Mouse (Mus musculus) bone marrow macrophage, adult 2 months (primary cell): ENCODE results near the gene Rcbtb2.

Experiments used
- CTCF ChIP-seq: IDR thresholded peaks from 2 replicates; pipeline ENCODE4 v1.5.1; 2012; ENCODE audit warnings: low read depth, mild to moderate bottlenecking, low read length, moderate library complexity
- POLR2A ChIP-seq: IDR thresholded peaks from 2 replicates; pipeline ENCODE4 v1.6.1; 2012; ENCODE audit warnings: mild to moderate bottlenecking, low read depth, low read length, borderline replicate concordance

- TF ChIP-seq CTCF (peak; percentile 66), POLR2A (no peak)
Observed at GRCm38 (mm10) chr14:73098677-73099387, 24.0 kb upstream of the Rcbtb2 start.
